Comparison of ENCODE assay signal across 19 mouse cellular contexts in genomic region chr15:62271428-62271827, GRCm38 (mm10).
DNase-seq lines count a peak whose midpoint lies in the region; TF ChIP-seq lines count a peak whose summit lies in the region.
"Had no signal": no experiment of that assay in that cellular context is flagged by ENCODE, and none has a peak within 500 bp of the region (broad histone marks: within the 10 kb centered on the region; RNA-seq: fewer than 3 reads in every experiment).

No protein-coding gene starts in this region.

- peaks cover 62 to 95% of the 10 kb centered on the region in 2 experiments for H3K4me1 ChIP-seq in CH12.LX (ENCODE audit: control insufficient read depth in 1 of 2, insufficient read depth in 2 of 2)
- peaks cover 5% of the 10 kb centered on the region for H3K4me1 ChIP-seq in kidney, adult 2 months (ENCODE audit: control insufficient read depth, insufficient read depth, low read length)
- H3K4me1 ChIP-seq: embryonic facial prominence, embryonic 15.5 days; forebrain, embryonic 10.5 days; heart, embryonic 10.5 days; hindbrain, embryonic 10.5 days had no signal

- no peaks in the 10 kb centered on the region for H3K79me2 ChIP-seq in CH12.LX (replicated peaks; ENCODE audit: control insufficient read depth, extremely low read depth, insufficient read depth, poor library complexity, severe bottlenecking)

- peaks cover 19% of the 10 kb centered on the region for H3K9me3 ChIP-seq in CH12.LX (replicated peaks; ENCODE audit: low read length)
- H3K9me3 ChIP-seq: embryonic facial prominence, embryonic 15.5 days; heart, embryonic 10.5 days; hindbrain, embryonic 10.5 days had no signal

- in situ Hi-C loops in CH12.LX (cut with MboI; ENCODE audit: low pct_ligation_motif_present, low pct_unique_long_range_greater_than_20kb, low sequenced_read_pairs), result loop anchor here (5.0 to 25.0 kb wide), 3 partner anchors 56 to 859 kb away; no protein-coding TSS in a partner anchor

- dilution Hi-C loops in CH12.LX (cut with MboI; ENCODE audit: extremely low pct_ligation_motif_present, extremely low pct_unique_long_range_greater_than_20kb, low sequenced_read_pairs), result no loop called here

- H3K27ac ChIP-seq in gastrocnemius, adult 2 months, result 0 out of 2 replicates have a peak overlapping the region, but pooled peaks have one; percentile 31
- H3K27ac ChIP-seq in CH12.LX (ENCODE audit: insufficient read depth, low read depth), result peak overlapping the region; percentile 98
- no peak overlapping the region for H3K27ac ChIP-seq in kidney, adult 2 months (ENCODE audit: insufficient read depth, low read depth, low read length)
- H3K27ac ChIP-seq: embryonic facial prominence, embryonic 15.5 days; forebrain, embryonic 10.5 days; heart, embryonic 10.5 days; hindbrain, embryonic 10.5 days; hindbrain, embryonic 14.5 days had no signal

- DNase-seq in gastrocnemius, adult 2 months, result no peak
- DNase-seq in gastrocnemius, adult 8-10 months (ENCODE audit: low spot score in 2 of 2), result no peak
- peak; percentile 99 for DNase-seq in CH12.LX (ENCODE audit: extremely low read depth)
- DNase-seq in induced T-regulatory cell, adult 2 months (ENCODE audit: low read depth), result peak; percentile 55
- DNase-seq in heart, postnatal 25 days (ENCODE audit: low spot score), result no peak
- no peak for DNase-seq in kidney, adult 2 months
- DNase-seq in right cerebral cortex, postnatal 36 days (ENCODE audit: low spot score in 2 of 2), result no peak
- DNase-seq: adrenal gland, adult 2 months; adrenal gland, postnatal 25 days; cerebellum, adult 2 months; cerebellum, postnatal 10 days; gastrocnemius, postnatal 25 days; heart, postnatal 10 days had no signal

- no peaks in the 10 kb centered on the region for H3K27me3 ChIP-seq in CH12.LX (replicated peaks)
- H3K27me3 ChIP-seq in kidney, adult 2 months (replicated peaks; ENCODE audit: control insufficient read depth, insufficient read depth, low read length), result no peaks in the 10 kb centered on the region
- H3K27me3 ChIP-seq: embryonic facial prominence, embryonic 15.5 days had no signal

- H3K4me2 ChIP-seq in CH12.LX (ENCODE audit: insufficient read depth, low read depth, poor library complexity, severe bottlenecking), result 0 out of 2 replicates have a peak overlapping the region, but pooled peaks have one; percentile 8
- H3K4me2 ChIP-seq: embryonic facial prominence, embryonic 15.5 days; hindbrain, embryonic 14.5 days had no signal

- intact Hi-C loops in gastrocnemius, adult 2 months (cut with DNase I), result no loop called here
- intact Hi-C loops in heart, postnatal 25 days (cut with DNase I), result no loop called here

- H3K36me3 ChIP-seq in CH12.LX (replicated peaks in 1 of 2; ENCODE audit: control insufficient read depth in 1 of 2, insufficient read depth in 1 of 2, low read length in 1 of 2), result peaks cover 4 to 10% of the 10 kb centered on the region in 2 experiments
- no peaks in the 10 kb centered on the region for H3K36me3 ChIP-seq in kidney, adult 2 months (ENCODE audit: control insufficient read depth, insufficient read depth, low read length)
- H3K36me3 ChIP-seq: embryonic facial prominence, embryonic 15.5 days; forebrain, embryonic 10.5 days; heart, embryonic 10.5 days; hindbrain, embryonic 10.5 days had no signal

- TF ChIP-seq EP300 in CH12.LX (IDR thresholded peaks at IDR 0.05; ENCODE audit: low read length), result peak; percentile 100

- peak overlapping the region; percentile 40; the same call in 1 of the 2 replicates for H3K9ac ChIP-seq in CH12.LX (ENCODE audit: insufficient read depth, low read depth)
- H3K9ac ChIP-seq: embryonic facial prominence, embryonic 15.5 days; hindbrain, embryonic 14.5 days had no signal

- WGBS in kidney, adult 2 months, result 79% methylated on average over 2 of the region's 2 CpGs

- TF ChIP-seq RAD21 in CH12.LX (IDR thresholded peaks at IDR 0.05; ENCODE audit: low read depth, low read length), result peak; percentile 48

- no peak overlapping the region for H3K4me3 ChIP-seq in gastrocnemius, adult 2 months
- H3K4me3 ChIP-seq in CH12.LX (replicated peaks in 1 of 3; ENCODE audit: low read depth in 2 of 3, low read length in 2 of 3, poor library complexity in 1 of 3), result no peak overlapping the region
- H3K4me3 ChIP-seq in kidney, adult 2 months (ENCODE audit: insufficient read depth, low read depth, low read length), result no peak overlapping the region
- H3K4me3 ChIP-seq: embryonic facial prominence, embryonic 15.5 days; erythroblast, embryonic 14.5 days; forebrain, embryonic 10.5 days; heart, embryonic 10.5 days; hindbrain, embryonic 10.5 days had no signal

- TF ChIP-seq CTCF in gastrocnemius, adult 2 months (IDR thresholded peaks at IDR 0.05), result no peak
- no peak for TF ChIP-seq CTCF in CH12.LX (conservative IDR thresholded peaks at IDR 0.05 in 1 of 2, IDR thresholded peaks at IDR 0.05 in 1 of 2; ENCODE audit: low read depth in 2 of 2, low read length in 2 of 2)
- TF ChIP-seq CTCF in kidney, adult 2 months (conservative IDR thresholded peaks at IDR 0.05; ENCODE audit: insufficient read depth, insufficient read length, low read depth, low read length), result no peak

- TF ChIP-seq POLR2A in CH12.LX (IDR thresholded peaks at IDR 0.05; ENCODE audit: low read depth, low read length), result 0 out of 2 replicates have a peak, but pooled peaks have one; percentile 13
- TF ChIP-seq POLR2A in kidney, adult 2 months (IDR thresholded peaks at IDR 0.05; ENCODE audit: low read depth, low read length), result no peak

TF ChIP-seq in CH12.LX, 34 proteins besides CTCF, POLR2A, EP300 and RAD21:
- no peak for TF ChIP-seq ZC3H11A (IDR thresholded peaks at IDR 0.05; ENCODE audit: low read depth, low read length)
- TF ChIP-seq RCOR1 (conservative IDR thresholded peaks at IDR 0.05; ENCODE audit: low read depth, low read length), result peak; percentile 98
- TF ChIP-seq USF1 (IDR thresholded peaks at IDR 0.05; ENCODE audit: low read depth, low read length), result no peak
- no peak for TF ChIP-seq USF2 (conservative IDR thresholded peaks at IDR 0.05; ENCODE audit: low read depth, low read length)
- peak; percentile 58; the same call in 1 of the 2 replicates for TF ChIP-seq ZMIZ1 (IDR thresholded peaks at IDR 0.05; ENCODE audit: low read depth, low read length)
- TF ChIP-seq ELF1 (IDR thresholded peaks at IDR 0.05; ENCODE audit: low read depth, low read length), result 0 out of 2 replicates have a peak, but pooled peaks have one; percentile 19
- TF ChIP-seq HCFC1 (IDR thresholded peaks at IDR 0.05; ENCODE audit: low read depth, low read length), result peak; percentile 38; the same call in 1 of the 2 replicates
- TF ChIP-seq PAX5 (IDR thresholded peaks at IDR 0.05; ENCODE audit: low read length), result no peak
- TF ChIP-seq CHD2 (IDR thresholded peaks at IDR 0.05; ENCODE audit: low read length), result peak; percentile 93
- TF ChIP-seq JUND (conservative IDR thresholded peaks at IDR 0.05; ENCODE audit: low read depth, low read length), result peak; percentile 99
- no peak for TF ChIP-seq GABPA (IDR thresholded peaks at IDR 0.05; ENCODE audit: insufficient replicate concordance, low read depth, low read length)
- no peak for TF ChIP-seq ZKSCAN1 (IDR thresholded peaks at IDR 0.05; ENCODE audit: borderline replicate concordance, low read depth, low read length)
- TF ChIP-seq MYC (IDR thresholded peaks at IDR 0.05; ENCODE audit: low read depth, low read length), result peak; percentile 94; the same call in 1 of the 2 replicates
- TF ChIP-seq POLR2AphosphoS2 (IDR thresholded peaks at IDR 0.05; ENCODE audit: low read depth, low read length), result no peak
- TF ChIP-seq NELFE (IDR thresholded peaks at IDR 0.05; ENCODE audit: low read depth, low read length), result 0 out of 2 replicates have a peak, but pooled peaks have one; percentile 62
- TF ChIP-seq MAZ (IDR thresholded peaks at IDR 0.05; ENCODE audit: low read depth, low read length), result peak; percentile 84; the same call in 1 of the 2 replicates
- TF ChIP-seq SMC3 (IDR thresholded peaks at IDR 0.05; ENCODE audit: low read depth, low read length), result peak; percentile 59
- TF ChIP-seq MXI1 (IDR thresholded peaks at IDR 0.05; ENCODE audit: low read depth, low read length), result peak; percentile 77
- TF ChIP-seq JUN (IDR thresholded peaks at IDR 0.05; ENCODE audit: insufficient read depth, low read depth, low read length), result peak; percentile 100
- peak; percentile 79 for TF ChIP-seq KAT2A (IDR thresholded peaks at IDR 0.05; ENCODE audit: insufficient replicate concordance, low read length)
- TF ChIP-seq ZNF384 (IDR thresholded peaks at IDR 0.05; ENCODE audit: low read depth, low read length), result peak; percentile 74
- TF ChIP-seq IRF4 (IDR thresholded peaks at IDR 0.05; ENCODE audit: low read depth, low read length), result peak; percentile 97
- TF ChIP-seq SIN3A (IDR thresholded peaks at IDR 0.05; ENCODE audit: low read length), result peak; percentile 96
- no peak; the same call in 1 of the 2 replicates for TF ChIP-seq E2F4 (IDR thresholded peaks at IDR 0.05; ENCODE audit: insufficient replicate concordance, low read depth, low read length)
- TF ChIP-seq TBP (conservative IDR thresholded peaks at IDR 0.05; ENCODE audit: low read depth, low read length), result peak; percentile 88
- peak; percentile 96 for TF ChIP-seq BHLHE40 (IDR thresholded peaks at IDR 0.05; ENCODE audit: low read depth, low read length)
- TF ChIP-seq UBTF (IDR thresholded peaks at IDR 0.05; ENCODE audit: low read depth, low read length), result 0 out of 2 replicates have a peak, but pooled peaks have one; percentile 1
- TF ChIP-seq MAFK (IDR thresholded peaks at IDR 0.05; ENCODE audit: insufficient replicate concordance, low read length), result peak; percentile 92
- no peak for TF ChIP-seq NRF1 (IDR thresholded peaks at IDR 0.05; ENCODE audit: low read depth, low read length)
- TF ChIP-seq MAX (IDR thresholded peaks at IDR 0.05; ENCODE audit: low read length), result peak; percentile 93
- TF ChIP-seq CHD1 (IDR thresholded peaks at IDR 0.05; ENCODE audit: low read depth, low read length), result peak; percentile 88
- peak; percentile 100 for TF ChIP-seq ETS1 (conservative IDR thresholded peaks at IDR 0.05; ENCODE audit: low read depth, low read length)
- peak; percentile 99 for TF ChIP-seq TCF12 (IDR thresholded peaks at IDR 0.05; ENCODE audit: low read depth, low read length)
- peak; percentile 100 for TF ChIP-seq MEF2A (IDR thresholded peaks at IDR 0.05; ENCODE audit: borderline replicate concordance, low read depth, low read length)

Comparison
In these comparisons a context has a peak if more than half of its experiments do, and no peak if none do; other contexts are left out.
1. DNase-seq: peak in CH12.LX (single experiment) and induced T-regulatory cell, adult 2 months (single experiment); none in gastrocnemius, adult 2 months (single experiment), gastrocnemius, adult 8-10 months (0 of 2), heart, postnatal 25 days (single experiment), kidney, adult 2 months (single experiment) and right cerebral cortex, postnatal 36 days (0 of 2).